Mouse (Mus musculus): ENCODE results near the gene Ctsz. TPM values are rescaled to one million over a fixed set of nuclear protein-coding genes. Genes with fewer than 3 reads are reported as not detected.

Gene Ctsz
- polyA plus RNA-seq, 1 experiment from 2014 or later = 88.4 TPM

DNA sequence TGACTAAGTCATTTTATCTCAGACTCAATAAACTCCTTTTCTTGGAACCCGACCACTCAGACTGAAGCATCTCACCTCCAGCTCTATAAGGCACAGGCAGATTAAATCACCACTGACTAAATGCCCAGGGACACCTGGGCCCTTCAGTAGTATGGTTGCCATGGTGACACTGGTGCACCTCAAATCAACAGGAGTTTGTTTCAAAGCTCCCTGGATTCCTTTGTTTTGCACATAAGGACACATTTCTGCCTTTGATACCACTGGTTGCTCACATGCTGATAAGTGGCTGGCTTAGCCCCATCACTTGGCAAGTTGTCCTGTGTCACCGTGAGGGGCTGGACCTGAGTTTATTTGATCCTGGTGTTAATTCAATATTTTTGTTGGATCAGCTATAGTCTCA, 20.5 kb upstream of the Ctsz start:
- Histone ChIP-seq H3K9ac (no peak overlapping the region), H3K4me2 (replicated peaks) (no peak overlapping the region), H3K27me3 (no peaks in the 10 kb centered on the region), H3K27ac (no peak overlapping the region), H3K9me3 (replicated peaks) (no peaks in the 10 kb centered on the region), H3K4me3 (no peak overlapping the region), H3K36me3 (peaks cover 23% of the 10 kb centered on the region), H3K4me1 (peaks cover 8% of the 10 kb centered on the region)
- WGBS = 69% methylated on average over 2 of the region's 2 CpGs
- no peak for ATAC-seq (ENCODE audit: low FRiP score)

DNA sequence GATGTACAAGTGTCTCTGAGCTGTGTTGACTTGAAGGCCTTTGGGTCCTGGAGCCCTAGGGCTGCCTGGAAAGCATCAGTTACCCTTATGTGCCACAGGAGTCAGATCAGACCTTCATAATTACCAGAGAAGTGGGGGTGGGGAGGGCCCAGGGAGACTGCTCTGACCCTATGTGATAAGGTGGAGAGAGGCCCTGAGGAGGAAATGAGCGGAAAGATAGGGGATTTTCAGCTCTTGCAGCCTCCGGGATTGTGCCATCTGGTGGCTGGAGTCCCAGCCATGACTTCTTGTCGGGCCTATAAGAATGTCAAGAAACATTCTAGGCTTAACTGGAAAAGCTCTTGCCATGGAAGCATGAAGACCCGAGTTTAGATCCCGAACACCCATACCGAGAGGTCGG, 14.8 kb upstream of the Ctsz start:
- WGBS = 83% methylated on average over 7 of the region's 7 CpGs
- H3K27ac ChIP-seq = no peak overlapping the region
- no peak overlapping the region for H3K9ac ChIP-seq
- no peaks in the 10 kb centered on the region for H3K9me3 ChIP-seq (replicated peaks)
- H3K27me3 ChIP-seq = no peaks in the 10 kb centered on the region
- H3K36me3 ChIP-seq = no peaks in the 10 kb centered on the region
- ATAC-seq (ENCODE audit: low FRiP score) = no peak
- H3K4me1 ChIP-seq = no peaks in the 10 kb centered on the region
- no peak overlapping the region for H3K4me2 ChIP-seq (replicated peaks)
- H3K4me3 ChIP-seq = no peak overlapping the region

DNA sequence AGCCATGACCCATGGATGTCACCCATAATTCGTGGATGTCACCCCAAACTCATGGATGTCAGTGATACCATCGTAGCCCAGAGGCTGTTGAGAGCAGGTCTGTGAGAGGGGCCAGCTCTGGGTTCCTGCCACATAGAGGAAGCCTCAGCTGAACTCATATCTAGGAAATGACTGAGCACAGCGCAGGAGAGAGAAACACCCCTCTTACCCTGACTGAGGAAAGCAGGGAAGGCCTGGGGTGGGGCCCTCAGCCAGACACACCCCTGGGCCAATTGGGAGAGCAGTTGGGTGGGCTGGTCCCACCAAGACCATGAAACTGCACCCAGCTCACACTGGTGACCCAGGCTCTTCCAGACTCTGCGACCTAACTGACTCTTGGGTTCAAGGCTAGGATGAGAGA, 11.5 kb upstream of the Ctsz start, which contains the start of gene Tubb1:
Gene Tubb1, plus strand, starts transcription at position 343 of the 400 bp plus-strand sequence.
- Histone ChIP-seq H3K27me3 (no peaks in the 10 kb centered on the region), H3K9me3 (replicated peaks) (no peaks in the 10 kb centered on the region), H3K4me3 (no peak within 1 kb of the TSS), H3K27ac (no peak within 1 kb of the TSS), H3K9ac (no peak within 1 kb of the TSS), H3K4me2 (replicated peaks) (no peak within 1 kb of the TSS), H3K36me3 (no peaks in the 10 kb centered on the region), H3K4me1 (peaks cover 8% of the 10 kb centered on the region; the same call in 1 of the 2 replicates)
- 0 out of 2 replicates have a peak, but pooled peaks have one; percentile 9 for ATAC-seq (ENCODE audit: low FRiP score)
- WGBS = 87% methylated on average over 4 of the region's 4 CpGs

DNA sequence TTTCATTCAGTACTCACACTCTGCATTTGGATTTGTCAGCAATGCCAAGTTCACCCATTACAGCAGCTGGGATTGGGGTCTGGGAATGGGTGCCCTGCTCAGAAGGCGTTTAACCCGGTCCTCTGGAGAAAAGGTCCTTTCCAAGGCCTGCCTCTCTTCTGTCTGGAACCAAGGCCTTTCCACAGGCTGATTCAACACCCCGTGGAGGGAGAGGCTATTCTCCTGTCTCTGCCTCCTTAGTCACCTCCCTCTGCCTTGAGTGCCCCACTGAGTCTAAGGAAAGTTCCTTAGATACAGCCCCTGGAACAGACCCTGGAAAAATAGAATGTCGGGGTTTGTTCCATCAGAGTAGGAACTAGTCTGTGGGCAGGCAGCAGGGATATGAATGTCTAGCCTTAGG, 9.6 kb upstream of the Ctsz start:
- Histone ChIP-seq H3K4me1 (peaks cover 8% of the 10 kb centered on the region; the same call in 1 of the 2 replicates), H3K9ac (no peak overlapping the region), H3K4me2 (replicated peaks) (no peak overlapping the region), H3K27ac (no peak overlapping the region), H3K9me3 (replicated peaks) (no peaks in the 10 kb centered on the region), H3K4me3 (no peak overlapping the region), H3K27me3 (no peaks in the 10 kb centered on the region; the same call in 1 of the 2 replicates), H3K36me3 (no peaks in the 10 kb centered on the region)
- WGBS = 82% methylated on average over 4 of the region's 4 CpGs
- no peak for ATAC-seq (ENCODE audit: low FRiP score)

DNA sequence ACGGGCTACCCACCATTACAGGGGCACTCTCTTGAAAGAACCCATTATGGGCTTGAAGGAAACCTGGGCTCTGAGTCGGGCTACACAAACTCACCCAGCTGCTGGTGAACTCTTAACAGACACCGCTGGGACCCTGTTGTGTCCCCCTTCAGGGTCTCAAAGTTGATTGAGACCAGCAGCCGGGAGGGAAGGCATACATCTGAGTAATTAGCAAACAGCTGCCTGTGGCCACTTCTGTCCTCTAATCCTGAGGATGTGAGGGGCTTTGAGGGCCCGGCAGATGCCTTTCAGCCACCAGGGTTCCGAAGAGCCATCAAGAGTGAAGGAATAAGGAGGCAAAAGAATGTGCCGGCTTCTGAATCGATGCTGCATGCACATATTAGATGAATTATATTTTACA, 8.1 kb upstream of the Ctsz start:
- no peak overlapping the region for H3K9ac ChIP-seq
- no peak overlapping the region for H3K4me2 ChIP-seq (replicated peaks)
- H3K9me3 ChIP-seq (replicated peaks) = no peaks in the 10 kb centered on the region
- 65% methylated on average over 8 of the region's 8 CpGs for WGBS
- no peak overlapping the region for H3K27ac ChIP-seq
- no peaks in the 10 kb centered on the region for H3K36me3 ChIP-seq
- no peaks in the 10 kb centered on the region; the same call in 1 of the 2 replicates for H3K27me3 ChIP-seq
- no peak for ATAC-seq (ENCODE audit: low FRiP score)
- peaks cover 12% of the 10 kb centered on the region; the same call in 1 of the 2 replicates for H3K4me1 ChIP-seq
- H3K4me3 ChIP-seq = no peak overlapping the region

DNA sequence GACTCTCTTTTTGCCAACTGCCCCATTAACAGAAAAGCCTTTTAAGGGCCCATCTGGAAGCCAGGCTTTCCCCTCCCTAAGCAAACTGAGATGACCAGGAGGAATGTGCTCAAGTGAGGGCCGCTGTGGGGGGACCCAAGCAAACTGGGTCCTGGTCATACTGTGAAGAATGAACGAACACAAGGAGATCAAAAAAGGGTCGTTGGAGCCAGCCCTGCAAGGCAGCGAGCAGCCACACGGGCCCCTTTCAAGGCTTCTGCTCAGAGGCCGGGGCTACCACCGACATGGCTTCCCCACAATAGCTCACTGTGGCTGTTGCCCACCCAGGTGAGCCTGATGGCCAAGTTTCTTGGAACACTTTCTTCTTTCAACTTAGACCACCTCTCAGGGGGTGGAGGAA, 7.7 kb upstream of the Ctsz start:
- Histone ChIP-seq H3K27me3 (no peaks in the 10 kb centered on the region; the same call in 1 of the 2 replicates), H3K9ac (no peak overlapping the region), H3K4me1 (peaks cover 12% of the 10 kb centered on the region; the same call in 1 of the 2 replicates), H3K9me3 (replicated peaks) (no peaks in the 10 kb centered on the region), H3K36me3 (no peaks in the 10 kb centered on the region), H3K4me3 (no peak overlapping the region), H3K4me2 (replicated peaks) (no peak overlapping the region), H3K27ac (no peak overlapping the region)
- no peak for ATAC-seq (ENCODE audit: low FRiP score)
- WGBS = 46% methylated on average over 7 of the region's 7 CpGs

DNA sequence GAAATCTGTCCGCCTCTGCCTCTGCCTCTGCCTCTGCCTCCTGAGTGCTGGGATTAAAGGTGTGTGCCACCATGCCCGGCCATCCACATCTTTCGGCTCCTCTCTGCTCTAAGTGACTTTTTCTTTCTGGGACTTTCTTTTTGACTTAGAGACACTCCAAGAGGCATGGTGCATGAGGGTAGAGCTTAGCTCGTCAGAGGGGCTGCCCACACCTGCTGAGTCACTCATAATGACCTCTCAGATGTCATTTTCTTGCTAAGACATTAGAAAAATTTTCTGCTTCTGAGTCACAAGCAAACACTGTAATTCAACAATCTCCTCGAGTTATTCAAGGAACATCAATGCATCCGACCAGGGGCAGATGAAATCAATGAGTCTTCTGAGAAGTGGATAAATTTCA, 6.2 kb upstream of the Ctsz start:
- 80% methylated on average over 6 of the region's 6 CpGs for WGBS
- Histone ChIP-seq H3K9me3 (replicated peaks) (no peaks in the 10 kb centered on the region), H3K27ac (no peak overlapping the region), H3K4me2 (replicated peaks) (no peak overlapping the region), H3K4me3 (no peak overlapping the region), H3K4me1 (peaks cover 12% of the 10 kb centered on the region; the same call in 1 of the 2 replicates), H3K36me3 (no peaks in the 10 kb centered on the region), H3K9ac (no peak overlapping the region), H3K27me3 (peaks cover under 1% of the 10 kb centered on the region; the same call in 1 of the 2 replicates)
- ATAC-seq (ENCODE audit: low FRiP score) = no peak

DNA sequence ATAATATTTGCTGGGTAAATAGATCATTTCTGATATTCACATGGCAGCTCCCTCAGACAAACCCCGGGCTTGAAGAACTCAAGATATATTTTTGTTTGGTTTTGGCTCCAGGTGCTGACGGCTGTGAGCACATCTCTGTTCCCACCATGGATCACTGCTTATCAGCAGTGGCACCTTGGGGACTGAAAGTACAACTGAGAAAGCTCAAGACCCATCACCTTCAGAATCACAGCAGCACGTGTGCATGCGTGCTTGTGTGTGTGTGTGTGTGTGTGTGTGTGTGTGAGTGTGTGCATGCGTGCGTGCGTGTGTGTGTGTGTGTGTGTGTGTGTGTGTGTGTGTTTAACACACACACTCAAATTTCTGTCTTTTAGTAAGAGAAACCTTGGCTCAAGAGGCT, 5.5 kb upstream of the Ctsz start:
- no peaks in the 10 kb centered on the region for H3K9me3 ChIP-seq (replicated peaks)
- no peak overlapping the region for H3K4me3 ChIP-seq
- no peak overlapping the region for H3K27ac ChIP-seq
- no peaks in the 10 kb centered on the region for H3K36me3 ChIP-seq
- H3K27me3 ChIP-seq = peaks cover 5% of the 10 kb centered on the region; the same call in 1 of the 2 replicates
- H3K9ac ChIP-seq = no peak overlapping the region
- no peak for ATAC-seq (ENCODE audit: low FRiP score)
- H3K4me1 ChIP-seq = peaks cover 12% of the 10 kb centered on the region; the same call in 1 of the 2 replicates
- 79% methylated on average over 7 of the region's 7 CpGs for WGBS
- H3K4me2 ChIP-seq (replicated peaks) = no peak overlapping the region

DNA sequence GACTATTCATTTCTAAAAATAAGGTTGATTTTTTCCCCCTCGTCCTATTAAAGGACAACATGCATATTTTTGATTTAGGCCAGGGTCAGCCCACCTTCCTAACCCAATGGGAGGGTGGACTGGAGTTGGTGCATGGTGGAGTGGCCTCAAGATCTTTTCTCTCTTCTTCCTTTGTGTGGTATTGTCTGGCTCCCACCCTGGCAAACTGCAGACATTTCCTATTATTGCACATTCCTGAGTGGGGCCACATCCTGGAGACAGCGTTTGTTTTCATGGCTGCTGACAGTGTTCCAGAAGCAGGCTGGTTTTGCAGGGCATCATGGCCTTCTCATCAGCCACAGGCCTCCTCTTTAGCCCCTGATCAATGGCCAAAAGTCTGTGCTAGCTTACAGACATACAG, 4.2 kb upstream of the Ctsz start:
- Histone ChIP-seq H3K4me2 (replicated peaks) (no peak overlapping the region), H3K27ac (no peak overlapping the region), H3K9me3 (replicated peaks) (no peaks in the 10 kb centered on the region), H3K36me3 (no peaks in the 10 kb centered on the region), H3K4me3 (no peak overlapping the region), H3K9ac (no peak overlapping the region), H3K4me1 (peaks cover 24% of the 10 kb centered on the region), H3K27me3 (peaks cover 5% of the 10 kb centered on the region; the same call in 1 of the 2 replicates)
- ATAC-seq (ENCODE audit: low FRiP score) = no peak
- WGBS = 43% methylated on average over 2 of the region's 2 CpGs

DNA sequence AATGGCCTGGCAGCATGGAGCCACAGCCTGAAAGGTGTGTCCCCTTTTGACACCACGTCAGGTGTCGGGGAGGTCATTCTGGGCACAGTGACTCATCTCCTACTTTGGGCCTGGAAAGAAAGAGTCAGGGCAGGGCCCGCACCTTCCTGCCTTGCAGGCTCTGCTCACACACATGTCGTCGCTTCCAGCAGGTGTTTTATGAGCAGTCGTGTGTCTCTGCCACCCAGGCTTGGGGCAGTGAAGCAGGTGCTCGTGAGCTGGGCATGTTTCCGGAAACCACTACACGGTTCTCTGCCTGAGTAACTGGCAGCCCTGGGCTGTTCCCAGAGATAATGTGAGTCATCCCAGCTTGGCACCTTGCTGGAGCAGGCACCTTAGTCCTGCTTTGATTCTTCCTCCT, 3.6 kb upstream of the Ctsz start:
- Histone ChIP-seq H3K9ac (no peak overlapping the region), H3K36me3 (no peaks in the 10 kb centered on the region), H3K4me2 (replicated peaks) (no peak overlapping the region), H3K4me3 (no peak overlapping the region), H3K27me3 (peaks cover 5% of the 10 kb centered on the region; the same call in 1 of the 2 replicates), H3K9me3 (replicated peaks) (no peaks in the 10 kb centered on the region), H3K4me1 (peaks cover 30% of the 10 kb centered on the region), H3K27ac (no peak overlapping the region)
- whole genome bisulfite sequencing = 86% methylated on average over 9 of the region's 9 CpGs
- no peak for ATAC-seq (ENCODE audit: low FRiP score)

DNA sequence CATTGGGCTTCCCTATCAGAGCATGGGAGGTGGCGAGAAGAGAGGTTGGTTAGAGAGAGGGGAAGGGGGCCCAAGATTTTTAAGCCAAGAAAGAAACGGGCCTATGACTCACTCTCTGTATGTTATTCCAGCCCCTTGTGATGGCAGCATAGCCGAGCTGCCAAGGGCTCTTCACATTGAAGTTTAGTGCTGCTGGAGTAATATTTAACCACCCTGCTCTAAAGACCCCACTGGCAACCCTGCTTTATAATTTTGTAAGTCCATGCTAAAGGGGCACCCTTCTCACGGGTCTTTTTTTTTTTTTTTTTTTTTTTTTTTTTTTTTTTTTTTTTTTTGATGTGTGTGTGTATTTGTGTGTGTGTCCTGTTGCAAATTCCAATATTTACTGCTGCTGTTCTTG, 3.1 kb upstream of the Ctsz start:
- Histone ChIP-seq H3K9ac (no peak overlapping the region), H3K4me3 (no peak overlapping the region), H3K4me1 (peaks cover 31% of the 10 kb centered on the region), H3K4me2 (replicated peaks) (no peak overlapping the region), H3K27me3 (peaks cover 5% of the 10 kb centered on the region; the same call in 1 of the 2 replicates), H3K36me3 (no peaks in the 10 kb centered on the region), H3K9me3 (replicated peaks) (no peaks in the 10 kb centered on the region), H3K27ac (no peak overlapping the region)
- no peak for ATAC-seq (ENCODE audit: low FRiP score)
- WGBS = 81% methylated on average over 4 of the region's 4 CpGs

DNA sequence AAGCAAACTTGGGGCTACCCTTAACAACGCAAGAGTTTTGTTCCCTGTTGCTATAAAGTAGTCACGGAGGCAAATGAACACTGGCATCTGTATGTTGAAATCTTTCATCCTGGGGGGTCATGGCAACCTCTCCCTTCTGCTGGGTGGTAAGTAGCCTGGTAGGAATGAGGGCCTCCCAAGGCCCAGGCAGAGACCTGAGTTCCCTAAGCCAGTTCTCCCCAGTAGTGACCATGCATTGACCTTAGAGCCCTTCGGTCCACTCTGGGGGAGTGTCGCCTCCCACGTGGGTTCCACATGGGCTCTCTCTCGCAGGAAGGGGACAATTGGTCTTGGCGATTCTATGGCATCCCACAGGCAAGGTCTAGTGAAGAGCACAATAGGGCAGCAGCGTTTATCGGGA, 1.1 kb upstream of the Ctsz start:
- peaks cover 7% of the 10 kb centered on the region; the same call in 1 of the 2 replicates for H3K36me3 ChIP-seq
- H3K9ac ChIP-seq = no peak overlapping the region
- H3K27ac ChIP-seq = no peak overlapping the region
- H3K4me1 ChIP-seq = peaks cover 25% of the 10 kb centered on the region
- H3K9me3 ChIP-seq (replicated peaks) = no peaks in the 10 kb centered on the region
- no peak overlapping the region for H3K4me2 ChIP-seq (replicated peaks)
- no peak overlapping the region for H3K4me3 ChIP-seq
- WGBS = 77% methylated on average over 9 of the region's 9 CpGs
- H3K27me3 ChIP-seq = peaks cover 5% of the 10 kb centered on the region; the same call in 1 of the 2 replicates
- no peak for ATAC-seq (ENCODE audit: low FRiP score)

DNA sequence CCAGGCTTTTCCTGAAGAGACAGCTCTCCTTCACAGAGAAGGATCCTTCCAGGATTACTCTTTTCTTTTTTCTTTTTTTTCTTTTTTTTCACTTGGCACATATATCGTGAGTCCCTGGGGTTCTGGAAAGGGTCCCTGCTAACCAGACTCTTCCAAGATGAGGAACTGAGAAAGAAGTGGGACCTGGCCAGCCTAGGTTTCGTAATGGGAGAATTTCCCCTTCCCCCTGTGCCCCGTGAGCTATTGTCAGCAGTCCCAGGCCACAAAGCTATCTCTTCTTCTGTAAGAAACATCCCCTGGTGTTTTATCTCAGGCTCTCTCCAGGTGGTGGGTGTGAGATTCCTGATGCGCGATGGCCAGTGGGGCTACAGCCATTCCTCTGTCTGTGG, 605 bp upstream of the Ctsz start:
- Histone ChIP-seq H3K9me3 (replicated peaks) (no peaks in the 10 kb centered on the region), H3K4me3 (no peak overlapping the region), H3K4me1 (peaks cover 25% of the 10 kb centered on the region), H3K9ac (peak overlapping the region; percentile 65; the same call in 1 of the 2 replicates), H3K36me3 (peaks cover 7% of the 10 kb centered on the region; the same call in 1 of the 2 replicates), H3K27ac (no peak overlapping the region), H3K4me2 (replicated peaks) (peak overlapping the region; percentile 75), H3K27me3 (peaks cover 5% of the 10 kb centered on the region; the same call in 1 of the 2 replicates)
- WGBS = 54% methylated on average over 5 of the region's 5 CpGs
- ATAC-seq (ENCODE audit: low FRiP score) = no peak

Measured in hindbrain, embryonic 12.5 days (tissue).